Mouse (Mus musculus) right cerebral cortex, postnatal 25 days (tissue): ENCODE results near the gene Cebpb.
"Not testable (repeated sequence)": the region's sequence is repeated elsewhere in the genome, so short reads cannot be mapped to it uniquely, and the experiment has no call there.

Experiments
- DNase-seq: peaks from one replicate; pipeline ENCODE4 v3.0.0; 2022

The Cebpb gene

GRCm38 (mm10) chr2:167688498-167689451, at the start of gene Cebpb:
TSS of gene Cebpb (plus strand) at chr2:167688915.
- DNase-seq = peak; percentile 89

- DNase-seq = no peak
Observed at GRCm38 (mm10) chr2:167640279-167640678, 48.4 kb upstream of the Cebpb start.

- DNase-seq = no peak
Observed at GRCm38 (mm10) chr2:167641337-167641736, 47.4 kb upstream of the Cebpb start.

GRCm38 (mm10) chr2:167642164-167642563, 46.6 kb upstream of the Cebpb start:
- DNase-seq = no peak

GRCm38 (mm10) chr2:167643356-167644052, 45.2 kb upstream of the Cebpb start:
- not testable (repeated sequence) for DNase-seq

GRCm38 (mm10) chr2:167646411-167646810, 42.3 kb upstream of the Cebpb start:
- DNase-seq = peak; percentile 4

- no peak for DNase-seq
Observed at GRCm38 (mm10) chr2:167649290-167650032, 39.3 kb upstream of the Cebpb start.

- DNase-seq = no peak
Observed at GRCm38 (mm10) chr2:167651622-167652021, 37.1 kb upstream of the Cebpb start.

GRCm38 (mm10) chr2:167652694-167653093, 36.0 kb upstream of the Cebpb start:
- DNase-seq = no peak

GRCm38 (mm10) chr2:167654911-167655600, 33.7 kb upstream of the Cebpb start:
- DNase-seq = no peak

GRCm38 (mm10) chr2:167656629-167657478, 31.9 kb upstream of the Cebpb start:
- DNase-seq = no peak

GRCm38 (mm10) chr2:167657973-167658372, 30.7 kb upstream of the Cebpb start:
- DNase-seq = no peak

- DNase-seq = no peak
Observed at GRCm38 (mm10) chr2:167658712-167659111, 30.0 kb upstream of the Cebpb start.

- no peak for DNase-seq
Observed at GRCm38 (mm10) chr2:167659177-167659846, 29.4 kb upstream of the Cebpb start.

GRCm38 (mm10) chr2:167659847-167660610, 28.7 kb upstream of the Cebpb start:
- no peak for DNase-seq

GRCm38 (mm10) chr2:167660611-167660971, 28.1 kb upstream of the Cebpb start:
- no peak for DNase-seq

GRCm38 (mm10) chr2:167661270-167662203, 27.2 kb upstream of the Cebpb start, which contains the start of gene Gm20431:
TSS of gene Gm20431 (minus strand) at chr2:167661496.
- peak; percentile 96 for DNase-seq

- no peak for DNase-seq
Observed at GRCm38 (mm10) chr2:167662713-167663112, 26.0 kb upstream of the Cebpb start.
